Mouse (Mus musculus) ES-Bruce4 (cell line): ENCODE results near the gene Castor2. TPM values are rescaled to one million over a fixed set of nuclear protein-coding genes. Genes with fewer than 3 reads are reported as not detected.

Experiments used
- H3K27ac ChIP-seq: 2 replicates; pipeline ENCODE4 v1.5.1; 2012; ENCODE audit warnings: low read length, inconsistent platforms; ENCODE audit not compliant: insufficient read depth
- H3K27me3 ChIP-seq: 2 replicates; pipeline ENCODE4 v1.6.1; 2012; ENCODE audit warnings: mild to moderate bottlenecking, low read length, inconsistent platforms; ENCODE audit not compliant: control insufficient read depth, poor library complexity, insufficient read depth, severe bottlenecking
- H3K36me3 ChIP-seq: 2 replicates; pipeline ENCODE4 v1.6.1; 2012; ENCODE audit warnings: inconsistent platforms, mild to moderate bottlenecking, low read length, moderate library complexity; ENCODE audit not compliant: control insufficient read depth, poor library complexity, insufficient read depth, severe bottlenecking
- H3K4me1 ChIP-seq: one replicate; pipeline ENCODE4 v1.8.1; 2011; ENCODE audit warnings: low read length; ENCODE audit not compliant: control insufficient read depth, insufficient read depth
- H3K4me3 ChIP-seq: 2 replicates; pipeline ENCODE4 v1.5.1; 2011; ENCODE audit warnings: low read depth, mild to moderate bottlenecking, low read length
- H3K9ac ChIP-seq: 2 replicates; pipeline ENCODE4 v1.6.1; 2012; ENCODE audit warnings: low read depth, mild to moderate bottlenecking, inconsistent platforms; ENCODE audit not compliant: poor library complexity, severe bottlenecking
- H3K9me3 ChIP-seq: replicated peaks from 2 replicates; pipeline ENCODE4 v1.6.1; 2012; ENCODE audit warnings: mild to moderate bottlenecking, low read length, inconsistent platforms; ENCODE audit not compliant: control insufficient read depth, poor library complexity, insufficient read depth, severe bottlenecking
- CTCF ChIP-seq: IDR thresholded peaks from one replicate; pipeline ENCODE4 v1.8.1; 2011; ENCODE audit warnings: low read depth, low read length
- EP300 ChIP-seq: IDR thresholded peaks from 2 replicates; pipeline ENCODE4 v1.6.1; 2011; ENCODE audit warnings: low read depth, low read length; ENCODE audit not compliant: insufficient read depth
- POLR2A ChIP-seq: IDR thresholded peaks from one replicate; pipeline ENCODE4 v1.8.1; 2011; ENCODE audit warnings: low read length; ENCODE audit not compliant: insufficient read depth
- polyA plus RNA-seq: library from polyadenylated mRNA; stranded (reverse); fragments of >200 nt; gene quantifications from 2 replicates; pipeline ENCODE4 v1.2.4, GENCODE M21; 2011; ENCODE audit warnings: low read depth; ENCODE audit not compliant: missing spikeins, insufficient read depth, insufficient read length

The Castor2 gene
- polyA plus RNA-seq = 11.1 and 13.5 TPM in 2 replicates

- Histone ChIP-seq H3K27ac (no peak within 1 kb of the TSS), H3K4me3 (peak within 1 kb of the TSS; percentile 80), H3K36me3 (no peaks in the 10 kb centered on the region), H3K9me3 (no peaks in the 10 kb centered on the region), H3K9ac (peak within 1 kb of the TSS; percentile 81), H3K27me3 (no peaks in the 10 kb centered on the region), H3K4me1 (peaks cover 3% of the 10 kb centered on the region)
- TF ChIP-seq POLR2A (no peak), CTCF (no peak), EP300 (no peak)
Measured at GRCm38 (mm10) chr5:134099496-134100211, at the start of gene Castor2. TSS of gene Castor2 (plus strand) at chr5:134099711.

- Histone ChIP-seq H3K9ac (no peak overlapping the region), H3K4me1 (no peaks in the 10 kb centered on the region), H3K27me3 (no peaks in the 10 kb centered on the region), H3K9me3 (no peaks in the 10 kb centered on the region), H3K36me3 (no peaks in the 10 kb centered on the region), H3K27ac (no peak overlapping the region), H3K4me3 (no peak overlapping the region)
- TF ChIP-seq POLR2A = no peak
- no peak for TF ChIP-seq CTCF
Measured at GRCm38 (mm10) chr5:134050711-134051110, 48.8 kb upstream of the Castor2 start.

GRCm38 (mm10) chr5:134052614-134053013 is 46.9 kb upstream of the Castor2 start:
- Histone ChIP-seq H3K27ac (no peak overlapping the region), H3K36me3 (no peaks in the 10 kb centered on the region), H3K27me3 (no peaks in the 10 kb centered on the region), H3K4me1 (no peaks in the 10 kb centered on the region), H3K9ac (no peak overlapping the region), H3K4me3 (no peak overlapping the region), H3K9me3 (no peaks in the 10 kb centered on the region)
- TF ChIP-seq CTCF = no peak
- TF ChIP-seq POLR2A = no peak
- TF ChIP-seq EP300 = no peak

- no peaks in the 10 kb centered on the region for H3K27me3 ChIP-seq
- H3K27ac ChIP-seq = no peak overlapping the region
- no peak overlapping the region for H3K4me3 ChIP-seq
- no peak overlapping the region for H3K9ac ChIP-seq
- no peaks in the 10 kb centered on the region for H3K36me3 ChIP-seq
- TF ChIP-seq POLR2A = no peak
- no peak for TF ChIP-seq EP300
- no peak for TF ChIP-seq CTCF
- H3K4me1 ChIP-seq = no peaks in the 10 kb centered on the region
- no peaks in the 10 kb centered on the region for H3K9me3 ChIP-seq
Measured at GRCm38 (mm10) chr5:134054496-134054895, 45.0 kb upstream of the Castor2 start.

GRCm38 (mm10) chr5:134058793-134059352 is 40.6 kb upstream of the Castor2 start:
- H3K9me3 ChIP-seq = no peaks in the 10 kb centered on the region
- no peak overlapping the region for H3K27ac ChIP-seq
- H3K4me1 ChIP-seq = no peaks in the 10 kb centered on the region
- no peak overlapping the region for H3K9ac ChIP-seq
- no peaks in the 10 kb centered on the region for H3K36me3 ChIP-seq
- no peak overlapping the region for H3K4me3 ChIP-seq
- no peaks in the 10 kb centered on the region for H3K27me3 ChIP-seq
- TF ChIP-seq CTCF = no peak
- TF ChIP-seq EP300 = no peak
- TF ChIP-seq POLR2A = no peak

- Histone ChIP-seq H3K4me3 (no peak overlapping the region), H3K27me3 (no peaks in the 10 kb centered on the region), H3K4me1 (no peaks in the 10 kb centered on the region), H3K36me3 (no peaks in the 10 kb centered on the region), H3K9me3 (no peaks in the 10 kb centered on the region), H3K27ac (no peak overlapping the region), H3K9ac (no peak overlapping the region)
- TF ChIP-seq EP300 (no peak), CTCF (peak; percentile 77)
Measured at GRCm38 (mm10) chr5:134063362-134064064, 36.0 kb upstream of the Castor2 start.
